Mouse (Mus musculus) midbrain, embryonic 10.5 days (tissue): ENCODE data around the gene 1700013H16Rik. TPM values are rescaled to one million over a fixed set of nuclear protein-coding genes. Genes with fewer than 3 reads are reported as not detected.
"Not testable (repeated sequence)": the region's sequence is repeated elsewhere in the genome, so short reads cannot be mapped to it uniquely, and the experiment has no call there.

Source experiments
- DNase-seq: peaks from one replicate; pipeline ENCODE4 v3.0.0-alpha.2; 2017; ENCODE audit warnings: low spot score
- H3K27ac ChIP-seq: fragments of 300-500 bp; sonication (generic); replicated peaks from 2 replicates; pipeline ENCODE4 v1.5.1; 2016; ENCODE audit warnings: mild to moderate bottlenecking
- H3K27me3 ChIP-seq: fragments of 300-500 bp; sonication (generic); 2 replicates; pipeline ENCODE4 v1.6.1; 2016; ENCODE audit warnings: low read depth, mild to moderate bottlenecking; ENCODE audit not compliant: poor library complexity, severe bottlenecking
- H3K36me3 ChIP-seq: fragments of 300-500 bp; sonication (generic); 2 replicates; pipeline ENCODE4 v1.6.1; 2016; ENCODE audit warnings: mild to moderate bottlenecking, moderate library complexity
- H3K4me1 ChIP-seq: fragments of 300-500 bp; sonication (generic); 2 replicates; pipeline ENCODE4 v1.6.1; 2016
- H3K4me3 ChIP-seq: fragments of 300-500 bp; sonication (generic); 2 replicates; pipeline ENCODE4 v1.5.1; 2016; ENCODE audit warnings: mild to moderate bottlenecking, moderate library complexity
- H3K9me3 ChIP-seq: fragments of 300-500 bp; sonication (generic); replicated peaks from 2 replicates; pipeline ENCODE4 v1.6.1; 2016; ENCODE audit warnings: mild to moderate bottlenecking
- WGBS: fragments of 180-500 bp; shearing (Covaris S2); methylation state at CpG from one replicate; pipeline ENCODE4 v1.1.7; 2016; 5-methylcytosine and 5-hydroxymethylcytosine counted together
- polyA plus RNA-seq: library from polyadenylated mRNA; unstranded; fragments of >200 nt; fragmentation: Nextera tagmentation; extraction: Ambion mirVana; gene quantifications from 2 replicates; pipeline ENCODE4 v1.2.1, GENCODE M21; 2016

The 1700013H16Rik gene
- 0.15 and 0.22 TPM in 2 replicates for polyA plus RNA-seq

DNA sequence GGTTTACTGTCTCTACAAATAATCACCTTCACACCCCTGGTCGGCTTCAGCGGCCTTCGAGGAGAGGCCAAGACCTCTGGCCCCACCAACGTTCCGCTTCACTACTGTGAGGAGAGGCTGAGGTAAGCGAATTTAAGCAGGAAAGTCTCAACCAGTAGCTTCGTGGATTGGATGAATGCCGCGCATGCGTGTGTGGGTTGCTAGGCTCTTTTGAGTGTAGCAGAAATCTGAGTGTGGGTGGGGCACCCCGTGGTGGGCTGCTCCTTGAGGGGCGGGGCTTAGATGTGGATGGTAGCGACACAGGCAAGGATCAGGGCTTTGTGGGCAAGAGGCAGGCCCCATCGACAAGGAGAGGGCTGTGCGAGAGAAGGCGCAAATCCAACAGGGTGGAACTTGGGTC lies at the start of gene 1700013H16Rik:
TSS of gene 1700013H16Rik (minus strand) at position 96 of the 400 bp plus-strand sequence.
- H3K36me3 ChIP-seq = no peaks in the 10 kb centered on the region
- 90% methylated on average over 16 of the region's 16 CpGs for WGBS
- no peaks in the 10 kb centered on the region for H3K27me3 ChIP-seq
- no peaks in the 10 kb centered on the region for H3K4me1 ChIP-seq
- H3K27ac ChIP-seq = no peak within 1 kb of the TSS
- H3K4me3 ChIP-seq = no peak within 1 kb of the TSS
- no peak for DNase-seq
- peaks cover 26% of the 10 kb centered on the region for H3K9me3 ChIP-seq

GRCm38 (mm10) chrX:53799074-53799473 lies 41.4 kb upstream of the 1700013H16Rik start:
- Histone ChIP-seq H3K36me3 (no peaks in the 10 kb centered on the region), H3K4me1 (no peaks in the 10 kb centered on the region), H3K27ac (no peak overlapping the region), H3K9me3 (no peaks in the 10 kb centered on the region), H3K4me3 (no peak overlapping the region), H3K27me3 (no peaks in the 10 kb centered on the region)
- WGBS = 36% methylated on average over 3 of the region's 3 CpGs
- DNase-seq = no peak

GRCm38 (mm10) chrX:53797519-53797918 lies 39.9 kb upstream of the 1700013H16Rik start, which contains the start of gene Xlr:
Gene Xlr (minus strand): TSS chrX:53797706.
- H3K27me3 ChIP-seq, H3K4me1 ChIP-seq, H3K27ac ChIP-seq, DNase-seq, H3K4me3 ChIP-seq, H3K9me3 ChIP-seq, H3K36me3 ChIP-seq: not testable (repeated sequence)
- WGBS = 77% methylated on average over 11 of the region's 11 CpGs

DNA sequence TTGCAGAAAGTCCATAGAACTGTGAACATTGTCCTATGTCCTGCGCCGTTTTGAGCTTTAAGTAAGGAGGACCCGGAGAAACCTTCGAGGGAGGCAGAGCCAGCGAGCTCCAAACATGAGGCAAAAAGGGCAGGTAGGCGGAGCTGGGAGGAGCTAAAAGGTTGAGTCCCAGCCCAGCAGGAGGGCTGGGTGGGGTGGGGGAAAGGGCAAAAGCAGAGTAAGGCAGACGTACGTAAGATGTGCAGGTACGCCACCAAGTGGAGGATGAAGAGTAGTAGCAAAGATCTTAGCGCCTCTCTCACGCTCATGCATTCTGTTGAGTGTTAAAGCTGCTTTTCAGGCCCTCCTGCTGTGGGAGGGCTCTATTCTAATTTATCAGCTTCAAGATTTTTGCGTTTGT lies 18.6 kb upstream of the 1700013H16Rik start, which contains the start of gene Zfp36l3:
TSS of gene Zfp36l3 (minus strand) at position 119 of the 400 bp plus-strand sequence.
- WGBS = 89% methylated on average over 12 of the region's 12 CpGs
- H3K4me1 ChIP-seq = no peaks in the 10 kb centered on the region

DNA sequence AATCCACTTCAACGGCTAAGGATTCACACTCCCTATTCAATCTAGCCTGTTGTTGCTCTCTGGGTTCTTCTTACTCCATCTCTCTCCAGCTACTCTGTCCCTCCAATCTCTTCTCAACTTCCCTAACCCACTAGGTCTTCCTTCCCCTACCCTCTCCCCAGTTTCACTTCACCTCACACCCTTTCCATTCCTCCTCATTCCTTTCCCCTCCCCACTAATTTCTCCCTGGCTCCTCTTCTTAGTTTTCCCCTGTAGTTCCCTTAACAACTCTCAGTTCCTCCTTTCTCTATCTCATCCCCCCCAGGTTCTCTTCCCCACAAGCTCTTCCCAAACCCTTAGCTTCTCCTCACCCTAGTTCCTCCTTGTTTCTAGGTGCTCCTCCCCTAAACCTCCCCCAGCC lies 4.8 kb downstream of the 1700013H16Rik start:
- DNase-seq = no peak
- H3K4me3 ChIP-seq = no peak overlapping the region
- no peak overlapping the region for H3K27ac ChIP-seq
- no peaks in the 10 kb centered on the region for H3K36me3 ChIP-seq
- H3K27me3 ChIP-seq = no peaks in the 10 kb centered on the region
- WGBS = 72% methylated on average over 1 of the region's 1 CpGs
- no peaks in the 10 kb centered on the region for H3K4me1 ChIP-seq
- peaks cover 22% of the 10 kb centered on the region for H3K9me3 ChIP-seq

More for the DNA sequence above, 18.6 kb upstream of the 1700013H16Rik start, which contains the start of gene Zfp36l3:
- no peak within 1 kb of the TSS for H3K4me3 ChIP-seq
- no peaks in the 10 kb centered on the region for H3K36me3 ChIP-seq
- peaks cover 25% of the 10 kb centered on the region for H3K9me3 ChIP-seq
- no peak for DNase-seq
- H3K27me3 ChIP-seq = no peaks in the 10 kb centered on the region
- H3K27ac ChIP-seq = no peak within 1 kb of the TSS

- no peaks in the 10 kb centered on the region for H3K27me3 ChIP-seq
- H3K9me3 ChIP-seq = 0 out of 2 replicates have a peak, but pooled peaks cover 2% of the 10 kb centered on the region
- H3K4me3 ChIP-seq = no peak overlapping the region
- no peaks in the 10 kb centered on the region for H3K36me3 ChIP-seq
- WGBS = 83% methylated on average over 2 of the region's 2 CpGs
- no peak overlapping the region for H3K27ac ChIP-seq
- no peak for DNase-seq
- no peaks in the 10 kb centered on the region for H3K4me1 ChIP-seq
Measured at GRCm38 (mm10) chrX:53728967-53729366, 28.7 kb downstream of the 1700013H16Rik start.

GRCm38 (mm10) chrX:53724596-53724995 lies 33.0 kb downstream of the 1700013H16Rik start, which contains the start of gene 4930502E18Rik:
Gene 4930502E18Rik (plus strand): TSS chrX:53724826.
- H3K27me3 ChIP-seq = no peaks in the 10 kb centered on the region
- H3K4me1 ChIP-seq = no peaks in the 10 kb centered on the region
- H3K4me3 ChIP-seq = no peak within 1 kb of the TSS
- no peak for DNase-seq
- WGBS = 91% methylated on average over 11 of the region's 11 CpGs
- H3K9me3 ChIP-seq = 0 out of 2 replicates have a peak, but pooled peaks cover 2% of the 10 kb centered on the region
- no peaks in the 10 kb centered on the region for H3K36me3 ChIP-seq
- H3K27ac ChIP-seq = no peak within 1 kb of the TSS

GRCm38 (mm10) chrX:53716323-53717182 lies 41.1 kb downstream of the 1700013H16Rik start:
- Histone ChIP-seq H3K27me3 (no peaks in the 10 kb centered on the region), H3K4me3 (peak overlapping the region; percentile 44), H3K27ac (peak overlapping the region; percentile 79), H3K9me3 (no peaks in the 10 kb centered on the region), H3K4me1 (peaks cover 12% of the 10 kb centered on the region), H3K36me3 (no peaks in the 10 kb centered on the region)
- 21% methylated on average over 49 of the region's 49 CpGs for WGBS
- DNase-seq = peak; percentile 78

DNA sequence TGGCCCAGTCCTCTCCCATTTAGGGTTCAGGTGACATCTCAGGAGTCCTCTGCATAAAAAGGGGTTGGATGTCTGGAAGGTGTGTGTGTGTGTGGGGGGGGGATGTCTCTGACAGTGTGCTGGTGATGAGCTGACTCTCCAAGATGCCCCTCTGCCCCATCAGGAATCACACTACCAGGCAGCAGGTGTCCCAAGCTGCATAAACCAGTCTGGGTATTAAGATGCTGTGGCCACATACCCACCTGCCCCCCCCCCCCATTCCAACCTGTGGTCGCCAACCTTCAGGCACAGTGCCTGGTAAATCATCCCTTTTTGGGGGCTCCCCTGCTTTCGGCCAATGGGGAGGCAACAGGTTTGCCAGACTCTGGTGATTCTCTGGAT lies 41.7 kb downstream of the 1700013H16Rik start:
- peak overlapping the region; percentile 44 for H3K4me3 ChIP-seq

DNA sequence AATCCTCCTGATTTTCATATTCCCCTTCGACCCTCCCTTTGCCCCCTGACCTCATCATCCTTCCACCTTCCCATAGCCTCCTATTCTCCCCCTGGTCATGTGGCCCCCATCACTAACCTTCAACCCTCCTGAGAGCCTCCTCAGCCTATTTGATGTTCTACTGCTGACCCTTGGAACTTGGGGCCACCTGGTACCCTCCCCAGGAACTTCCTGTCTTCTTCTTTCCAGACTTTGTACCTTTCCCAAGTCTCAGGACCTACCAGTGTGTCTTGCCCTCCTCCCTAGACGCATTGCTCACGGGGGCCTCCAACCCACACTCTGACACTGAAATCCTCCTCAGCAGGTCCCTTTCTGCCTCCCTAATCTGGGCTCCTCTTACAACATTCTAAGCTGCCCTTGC lies 55.0 kb downstream of the 1700013H16Rik start:
- Histone ChIP-seq H3K27ac (no peak overlapping the region), H3K36me3 (no peaks in the 10 kb centered on the region), H3K4me1 (no peaks in the 10 kb centered on the region), H3K9me3 (no peaks in the 10 kb centered on the region), H3K27me3 (no peaks in the 10 kb centered on the region), H3K4me3 (no peak overlapping the region)
- DNase-seq = no peak
- WGBS = 77% methylated on average over 3 of the region's 3 CpGs

More for the DNA sequence above, 41.7 kb downstream of the 1700013H16Rik start:
- H3K27ac ChIP-seq = peak overlapping the region; percentile 79
- no peak for DNase-seq
- H3K9me3 ChIP-seq = no peaks in the 10 kb centered on the region
- H3K36me3 ChIP-seq = no peaks in the 10 kb centered on the region
- peaks cover 12% of the 10 kb centered on the region for H3K4me1 ChIP-seq
- 50% methylated on average over 2 of the region's 2 CpGs for WGBS
- no peaks in the 10 kb centered on the region for H3K27me3 ChIP-seq

DNA sequence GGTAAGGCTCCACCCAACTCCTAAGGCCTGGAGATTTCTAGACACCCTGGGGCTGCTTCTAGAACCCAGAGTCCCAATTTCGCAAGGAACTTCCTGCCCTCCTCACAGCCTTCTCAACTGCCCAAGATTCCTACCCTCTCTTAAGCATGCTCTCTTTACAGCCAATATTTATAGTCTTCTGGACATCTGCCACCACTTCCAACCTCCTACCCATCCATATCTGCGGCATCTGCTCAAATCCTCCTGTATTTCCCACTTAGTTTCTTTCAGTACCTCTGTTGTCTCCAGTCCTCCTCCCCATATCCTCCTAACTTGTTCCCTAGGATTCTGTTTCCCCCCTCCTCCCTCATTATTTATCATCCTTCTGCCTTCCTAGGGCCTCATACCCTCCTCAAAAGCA lies 58.4 kb downstream of the 1700013H16Rik start:
- 93% methylated on average over 2 of the region's 2 CpGs for WGBS
- Histone ChIP-seq H3K27me3 (no peaks in the 10 kb centered on the region), H3K4me1 (no peaks in the 10 kb centered on the region), H3K36me3 (no peaks in the 10 kb centered on the region), H3K9me3 (0 out of 2 replicates have a peak, but pooled peaks cover 3% of the 10 kb centered on the region), H3K4me3 (no peak overlapping the region), H3K27ac (no peak overlapping the region)
- DNase-seq = no peak

GRCm38 (mm10) chrX:53694008-53694777 lies 63.4 kb downstream of the 1700013H16Rik start:
- 84% methylated on average over 9 of the region's 9 CpGs for WGBS
- no peak overlapping the region for H3K27ac ChIP-seq
- peaks cover 7% of the 10 kb centered on the region; the same call in 1 of the 2 replicates for H3K9me3 ChIP-seq
- no peak for DNase-seq
- no peaks in the 10 kb centered on the region for H3K36me3 ChIP-seq
- H3K4me3 ChIP-seq = no peak overlapping the region
- H3K27me3 ChIP-seq = no peaks in the 10 kb centered on the region
- H3K4me1 ChIP-seq = no peaks in the 10 kb centered on the region
